Mouse (Mus musculus) cortical plate, adult 2 months (tissue): ENCODE measurements at regions not wholly inside any gene's neighbourhood (a gene's known extent, or its start where the extent isn't known, plus 50 kb on each side); places are given as distances from the start of the nearest gene placed in this dataset.
A peak's percentile ranks its signal among the peaks of the same experiment; 100 is the strongest.

Experiments
- H3K27ac ChIP-seq: fragments of 200-500 bp; 2 replicates; pipeline ENCODE4 v1.5.1; 2012; ENCODE audit warnings: low read length, control low read depth, inconsistent platforms; ENCODE audit not compliant: insufficient read depth
- H3K4me1 ChIP-seq: fragments of 200-500 bp; 2 replicates; pipeline ENCODE4 v1.6.1; 2011; ENCODE audit warnings: low read length; ENCODE audit not compliant: control insufficient read depth, insufficient read depth
- H3K4me3 ChIP-seq: fragments of 200-500 bp; 2 replicates; pipeline ENCODE4 v1.5.1; 2011; ENCODE audit warnings: mild to moderate bottlenecking, low read length, control low read depth; ENCODE audit not compliant: insufficient read depth
- CTCF ChIP-seq: fragments of 200-500 bp; IDR thresholded peaks from 2 replicates; pipeline ENCODE4 v1.5.1; 2011; ENCODE audit warnings: mild to moderate bottlenecking, control low read depth, low read length; ENCODE audit not compliant: insufficient read depth; ENCODE audit errors: extremely low read depth
- POLR2A ChIP-seq: fragments of 200-500 bp; IDR thresholded peaks from 2 replicates; pipeline ENCODE4 v1.6.1; 2011; ENCODE audit warnings: mild to moderate bottlenecking, low read length, control low read depth; ENCODE audit not compliant: insufficient read depth; ENCODE audit errors: extremely low read depth

GRCm38 (mm10) chr7:37361802-37362441, 411.5 kb downstream of the Zfp536 start:
- H3K4me1 ChIP-seq = no peaks in the 10 kb centered on the region
- TF ChIP-seq CTCF = no peak
- no peak for TF ChIP-seq POLR2A
- H3K27ac ChIP-seq = no peak overlapping the region
- peak overlapping the region; percentile 11; the same call in 1 of the 2 replicates for H3K4me3 ChIP-seq

- Histone ChIP-seq H3K27ac (no peak overlapping the region), H3K4me1 (no peaks in the 10 kb centered on the region), H3K4me3 (no peak overlapping the region)
- TF ChIP-seq POLR2A (no peak), CTCF (no peak)
Observed at GRCm38 (mm10) chr7:37362879-37363278, 410.6 kb downstream of the Zfp536 start.

- Histone ChIP-seq H3K27ac (no peak overlapping the region), H3K4me1 (no peaks in the 10 kb centered on the region), H3K4me3 (no peak overlapping the region)
- TF ChIP-seq POLR2A = no peak
- no peak for TF ChIP-seq CTCF
Observed at GRCm38 (mm10) chr7:37363629-37364175, 409.7 kb downstream of the Zfp536 start.

GRCm38 (mm10) chr7:37364221-37364620, 409.2 kb downstream of the Zfp536 start:
- no peak for TF ChIP-seq POLR2A
- no peak for TF ChIP-seq CTCF
- Histone ChIP-seq H3K4me3 (no peak overlapping the region), H3K4me1 (no peaks in the 10 kb centered on the region), H3K27ac (no peak overlapping the region)

- Histone ChIP-seq H3K4me1 (no peaks in the 10 kb centered on the region), H3K27ac (no peak overlapping the region), H3K4me3 (no peak overlapping the region)
- no peak for TF ChIP-seq CTCF
- no peak for TF ChIP-seq POLR2A
Observed at GRCm38 (mm10) chr7:37366006-37366405, 407.4 kb downstream of the Zfp536 start.

- TF ChIP-seq POLR2A = no peak
- peak; percentile 28; the same call in 1 of the 2 replicates for TF ChIP-seq CTCF
- Histone ChIP-seq H3K4me3 (no peak overlapping the region), H3K4me1 (no peaks in the 10 kb centered on the region), H3K27ac (no peak overlapping the region)
Observed at GRCm38 (mm10) chr7:37369698-37370097, 403.7 kb downstream of the Zfp536 start.

- TF ChIP-seq CTCF (peak; percentile 97), POLR2A (no peak)
- no peaks in the 10 kb centered on the region for H3K4me1 ChIP-seq
- H3K4me3 ChIP-seq = no peak overlapping the region
- H3K27ac ChIP-seq = no peak overlapping the region
Observed at GRCm38 (mm10) chr7:37373864-37374263, 399.6 kb downstream of the Zfp536 start.

GRCm38 (mm10) chr7:37375044-37375443, 398.4 kb downstream of the Zfp536 start:
- Histone ChIP-seq H3K4me1 (no peaks in the 10 kb centered on the region), H3K27ac (no peak overlapping the region), H3K4me3 (no peak overlapping the region)
- TF ChIP-seq CTCF = no peak
- no peak for TF ChIP-seq POLR2A

- Histone ChIP-seq H3K4me1 (no peaks in the 10 kb centered on the region), H3K27ac (no peak overlapping the region), H3K4me3 (no peak overlapping the region)
- no peak for TF ChIP-seq CTCF
- TF ChIP-seq POLR2A = no peak
Observed at GRCm38 (mm10) chr7:37375591-37375990, 397.9 kb downstream of the Zfp536 start.

- Histone ChIP-seq H3K27ac (no peak overlapping the region), H3K4me1 (no peaks in the 10 kb centered on the region), H3K4me3 (no peak overlapping the region)
- TF ChIP-seq POLR2A (no peak), CTCF (no peak)
Observed at GRCm38 (mm10) chr7:37376207-37376606, 397.2 kb downstream of the Zfp536 start.
